Mouse (Mus musculus): ENCODE measurements around the gene C5ar2.
A peak's percentile ranks its signal among the peaks of the same experiment; 100 is the strongest.
"Not testable (repeated sequence)": the region's sequence is repeated elsewhere in the genome, so short reads cannot be mapped to it uniquely, and the experiment has no call there.

C5ar2 gene

DNA sequence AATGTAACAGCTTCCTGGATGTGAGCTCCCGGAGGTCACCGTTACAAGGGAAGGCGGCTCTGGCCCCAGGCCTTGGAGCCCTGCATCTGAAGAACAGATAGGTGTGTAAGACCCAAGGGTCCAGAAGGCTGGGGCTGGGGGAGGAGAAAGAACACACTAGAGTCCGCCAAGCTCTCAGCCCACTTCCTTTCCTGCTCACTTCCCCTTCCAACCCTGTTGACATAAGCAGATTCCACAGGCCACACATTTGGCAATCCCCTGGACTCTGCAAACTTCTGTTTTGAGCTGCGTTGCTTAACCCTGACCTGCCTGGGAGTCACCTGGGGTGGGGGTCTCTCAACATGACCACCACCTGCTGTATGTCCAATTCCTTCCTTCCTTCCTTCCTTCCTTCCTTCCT lies at the start of gene C5ar2:
Gene C5ar2, minus strand, starts transcription at position 88 of the 400 bp plus-strand sequence.
- no peak for DNase-seq (ENCODE audit: low spot score in 2 of 2)

DNA sequence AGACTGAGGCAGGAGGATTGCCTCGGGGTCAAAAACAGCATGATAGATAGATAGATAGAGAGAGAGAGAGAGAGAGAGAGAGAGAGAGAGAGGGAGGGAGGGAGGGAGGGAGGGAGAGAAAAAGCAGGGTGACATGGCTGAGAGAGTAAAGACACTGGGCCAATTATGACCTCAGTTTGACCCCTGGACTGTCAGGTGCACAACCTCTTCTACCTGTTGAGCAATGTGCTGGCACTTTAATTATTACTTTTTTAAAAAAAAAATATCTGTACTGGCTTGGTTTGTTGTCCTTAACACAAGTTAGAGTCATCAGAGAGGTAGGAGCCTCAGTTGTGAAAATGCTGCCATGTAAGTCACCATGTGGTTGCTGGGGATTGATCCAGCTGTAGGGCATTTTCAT lies 43.8 kb upstream of the C5ar2 start:
- DNase-seq (ENCODE audit: low spot score in 2 of 2) = no peak

DNA sequence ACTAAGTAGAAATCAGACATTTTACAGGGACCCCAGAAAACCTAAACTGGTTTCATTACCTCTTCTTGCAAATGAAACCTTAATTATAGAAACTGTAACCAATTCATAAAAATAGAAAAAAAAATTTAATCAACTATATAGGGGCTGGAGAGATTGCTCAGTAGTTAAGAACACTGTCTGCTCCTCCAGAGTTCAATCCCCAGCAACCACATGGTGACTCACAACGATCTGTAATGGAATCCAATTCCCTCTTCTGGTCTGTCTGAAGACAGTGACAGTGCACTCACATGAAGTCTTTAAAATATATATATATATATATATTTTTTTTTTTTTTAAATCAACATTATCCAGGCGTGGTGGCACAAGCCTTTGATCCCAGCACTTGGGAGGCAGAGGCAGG lies 43.1 kb upstream of the C5ar2 start:
- no peak for DNase-seq (ENCODE audit: low spot score in 2 of 2)

DNA sequence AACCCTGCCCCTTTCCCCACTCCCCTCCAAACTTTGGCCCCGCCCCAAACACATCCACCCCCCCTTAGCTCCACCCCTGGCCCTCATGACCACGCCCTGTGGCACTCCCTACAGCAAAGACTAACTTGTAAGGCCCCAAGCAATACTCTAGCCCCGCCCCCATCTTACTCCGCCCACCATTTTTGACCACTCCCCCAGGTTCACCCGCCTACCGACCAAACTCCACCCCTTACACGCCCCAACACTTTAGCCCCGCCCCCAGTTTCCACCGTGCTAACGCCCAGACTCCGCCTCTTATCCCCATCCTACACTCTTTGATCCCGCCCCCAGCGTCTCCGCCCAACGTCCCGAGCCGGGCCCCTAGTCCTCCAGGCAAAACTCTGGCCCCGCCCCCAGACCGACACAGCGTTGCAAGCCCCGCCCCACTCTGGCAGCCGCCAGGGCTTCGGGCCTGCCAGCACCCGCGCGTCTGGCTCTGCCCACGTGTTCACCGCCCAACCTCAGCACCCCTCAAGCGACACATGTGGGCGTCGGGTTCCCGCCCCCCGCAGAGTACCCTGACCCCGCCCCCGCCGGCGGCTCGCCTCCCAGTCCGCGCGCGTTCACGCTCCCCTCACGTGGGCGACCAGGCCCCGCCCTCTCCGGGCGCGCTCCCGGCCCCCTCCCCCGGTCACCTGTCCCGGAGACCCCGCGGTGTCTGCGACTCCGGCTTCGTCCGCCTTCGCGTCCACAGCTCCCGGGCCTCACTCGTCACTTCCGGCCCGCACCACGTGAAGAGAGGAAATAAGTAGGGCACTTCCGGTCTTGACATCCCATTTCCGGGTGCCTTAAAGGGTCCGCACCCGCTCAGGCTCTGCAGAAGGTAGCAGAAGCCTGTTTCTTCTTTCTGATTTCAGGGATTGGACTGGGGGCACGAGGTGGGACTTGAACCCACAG lies 42.3 kb upstream of the C5ar2 start, which contains the start of gene Ccdc9:
Gene Ccdc9, minus strand, starts transcription at position 770 of the 936 bp plus-strand sequence.
- DNase-seq (ENCODE audit: low spot score in 2 of 2) = peak; percentile 99

DNA sequence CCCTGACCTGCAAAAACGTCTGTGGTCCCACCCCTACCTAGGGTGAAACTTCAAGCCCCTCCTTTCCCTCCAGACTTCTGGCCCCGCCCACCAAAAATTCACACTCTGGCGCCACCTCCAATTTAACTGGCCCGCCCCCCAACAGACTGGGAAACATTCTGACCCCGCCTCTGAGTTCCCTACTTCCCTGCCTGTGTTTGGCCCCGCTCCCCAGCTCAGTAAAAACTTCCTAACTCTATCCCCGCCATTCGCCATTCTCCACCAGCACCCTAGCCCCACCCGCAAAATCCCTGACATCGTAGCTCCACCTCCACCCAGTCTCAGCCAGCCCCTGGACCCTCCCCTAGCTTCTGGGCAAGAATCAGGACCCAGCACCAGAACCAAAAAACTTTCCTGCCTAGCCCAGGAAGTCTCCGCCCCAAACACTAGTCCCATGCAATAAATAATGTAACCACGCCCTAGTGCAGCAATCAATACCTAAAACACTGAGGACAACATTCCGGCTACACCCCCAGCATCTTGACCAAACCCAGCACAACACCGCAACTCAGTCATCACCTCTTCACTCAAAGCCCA lies 41.6 kb upstream of the C5ar2 start:
- DNase-seq (ENCODE audit: low spot score in 2 of 2) = peak; percentile 61 to 64

DNA sequence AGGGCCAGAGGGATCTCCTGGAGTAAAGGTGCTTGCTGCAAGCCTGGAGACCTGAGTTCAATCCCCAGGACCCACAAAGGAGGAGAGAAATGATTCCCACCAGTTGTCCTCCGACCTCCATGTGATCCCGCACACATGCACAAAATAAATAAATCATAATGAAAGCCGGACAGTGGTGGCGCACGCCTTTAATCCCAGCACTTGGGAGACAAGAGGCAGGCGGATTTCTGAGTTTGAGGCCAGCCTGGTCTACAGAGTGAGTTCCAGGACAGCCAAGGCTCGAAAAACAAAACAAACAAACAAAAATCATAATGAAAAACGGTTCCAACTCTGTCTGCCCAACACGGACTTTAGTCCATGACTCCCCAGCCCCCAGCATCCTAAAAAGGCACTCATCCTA lies 41.0 kb upstream of the C5ar2 start:
- no peak for DNase-seq (ENCODE audit: low spot score in 2 of 2)

DNA sequence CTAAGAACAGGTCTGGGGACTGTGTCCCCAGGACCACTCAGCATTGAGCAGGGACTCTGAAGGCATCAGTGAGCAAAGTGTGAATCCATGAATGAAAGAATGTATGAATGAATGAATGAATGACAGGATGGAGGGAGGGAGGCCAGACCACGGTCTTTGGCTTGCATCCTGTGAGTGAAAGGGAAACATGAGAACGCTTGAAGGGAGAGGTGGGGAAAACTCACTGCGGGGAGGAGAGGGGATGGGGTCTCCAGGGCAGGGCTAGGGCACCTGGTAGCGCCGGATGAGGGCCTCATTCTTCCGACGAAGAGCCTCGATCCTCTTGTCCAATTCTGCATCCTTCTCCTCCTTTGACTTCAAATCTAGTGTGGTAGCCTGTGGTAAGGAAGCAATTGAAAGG lies 40.0 kb upstream of the C5ar2 start:
- DNase-seq (ENCODE audit: low spot score in 2 of 2) = no peak

DNA sequence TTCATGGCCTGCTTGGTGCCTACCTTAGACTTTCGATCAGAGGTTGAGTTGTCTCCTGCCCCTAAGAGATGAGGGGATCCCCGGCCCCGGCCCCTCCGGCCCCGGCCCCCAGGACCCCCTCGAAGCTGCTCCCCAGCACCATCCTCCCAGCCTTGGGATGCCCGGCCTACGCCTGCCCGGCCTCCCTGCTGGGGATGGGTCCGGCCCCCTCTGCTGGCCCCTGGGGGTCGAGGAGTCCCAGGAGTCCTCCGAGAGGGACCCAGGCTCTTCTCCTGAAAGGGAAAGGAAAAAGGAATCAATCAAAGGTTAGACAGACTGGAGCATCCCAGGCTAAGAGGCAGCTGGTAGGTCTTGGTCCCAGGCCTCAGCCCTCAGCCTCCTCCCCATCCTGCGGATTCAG lies 38.4 kb upstream of the C5ar2 start:
- DNase-seq (ENCODE audit: low spot score in 2 of 2) = no peak

DNA sequence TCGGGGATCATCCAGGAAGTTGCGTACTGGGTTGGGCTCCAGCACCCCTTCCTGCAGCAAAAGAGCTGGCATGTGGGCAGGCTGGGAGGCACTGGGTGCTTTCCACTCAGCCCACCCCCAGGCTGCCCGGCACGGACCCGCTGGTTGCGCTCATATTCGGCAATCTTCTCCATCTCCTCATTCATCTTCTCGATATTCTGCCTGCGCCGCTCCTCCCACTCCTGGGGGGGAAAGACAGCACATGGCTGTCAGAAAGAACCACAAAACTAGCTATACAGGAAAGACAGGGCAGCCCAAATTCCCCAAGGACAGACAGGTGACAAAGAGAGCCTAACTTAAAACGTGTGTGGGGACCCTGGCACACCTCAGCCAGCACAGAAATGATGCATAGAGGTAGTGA lies 36.8 kb upstream of the C5ar2 start:
- no peak for DNase-seq (ENCODE audit: low spot score in 2 of 2)

DNA sequence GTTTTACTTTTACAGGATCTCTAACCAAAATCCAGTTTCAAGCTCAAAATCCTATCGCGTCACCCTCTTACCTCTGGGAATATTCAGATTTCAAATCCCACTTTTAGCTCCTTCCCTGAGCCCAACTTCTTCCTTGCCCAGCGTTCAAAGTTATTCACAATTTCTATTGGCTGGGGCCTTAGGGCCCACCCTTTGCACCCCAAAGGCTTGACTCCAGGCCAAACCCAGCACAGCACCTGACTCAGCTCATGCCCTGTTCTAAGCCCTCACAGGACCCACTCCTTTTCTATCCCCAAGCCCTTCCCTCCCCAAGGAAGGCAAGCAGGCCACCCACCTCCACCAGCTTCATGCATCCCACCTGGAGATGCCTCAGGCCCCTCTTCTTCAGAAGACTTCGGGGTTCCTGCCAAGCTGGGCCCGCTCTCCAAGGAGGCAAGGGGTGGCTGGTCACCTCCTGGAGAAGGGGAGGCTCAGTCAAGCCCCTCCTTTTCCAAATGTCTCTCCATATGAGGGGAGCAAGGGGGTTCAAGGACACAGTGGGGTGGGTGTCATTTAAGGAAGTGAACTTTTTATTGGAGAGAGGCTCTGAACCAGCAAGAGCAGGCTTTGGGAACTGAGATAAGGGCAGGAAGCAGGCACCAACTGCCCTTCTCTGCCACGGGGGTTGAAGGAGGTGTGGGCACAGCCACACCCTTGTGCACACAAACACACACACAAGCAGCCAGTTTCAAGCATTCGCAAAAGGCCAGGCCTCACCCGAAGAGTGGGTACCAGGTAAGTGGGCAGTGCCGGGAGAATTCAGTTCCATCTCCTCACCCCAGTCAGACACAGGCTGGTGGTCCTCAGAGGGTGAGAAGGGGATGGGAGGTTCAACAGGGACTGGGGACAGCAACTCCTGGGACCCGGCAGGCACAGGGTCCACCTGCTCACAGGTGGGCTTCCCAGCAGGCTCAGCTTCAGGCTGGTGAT lies 31.3 kb upstream of the C5ar2 start:
- no peak for DNase-seq (ENCODE audit: low spot score in 2 of 2)

DNA sequence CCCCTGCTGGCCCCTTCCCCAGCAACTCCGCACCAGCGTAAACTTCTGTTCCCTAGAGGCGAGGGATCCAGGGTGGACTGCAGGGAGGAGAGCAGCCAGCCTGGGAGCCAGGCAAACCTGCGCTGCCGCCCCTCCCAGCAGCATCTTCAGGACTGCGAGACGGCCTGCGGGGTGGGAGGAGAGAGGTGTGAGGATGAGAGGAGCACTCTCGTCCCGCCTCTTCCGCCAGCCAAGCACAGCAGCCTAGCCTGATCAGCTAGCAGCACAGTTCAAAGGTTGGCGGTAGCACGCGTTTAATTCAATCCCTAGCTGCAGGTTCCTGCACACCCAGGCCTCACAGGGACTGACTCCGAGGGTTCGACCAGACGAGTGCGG lies 29.8 kb upstream of the C5ar2 start:
- DNase-seq (ENCODE audit: low spot score in 2 of 2) = peak; percentile 80 to 83

DNA sequence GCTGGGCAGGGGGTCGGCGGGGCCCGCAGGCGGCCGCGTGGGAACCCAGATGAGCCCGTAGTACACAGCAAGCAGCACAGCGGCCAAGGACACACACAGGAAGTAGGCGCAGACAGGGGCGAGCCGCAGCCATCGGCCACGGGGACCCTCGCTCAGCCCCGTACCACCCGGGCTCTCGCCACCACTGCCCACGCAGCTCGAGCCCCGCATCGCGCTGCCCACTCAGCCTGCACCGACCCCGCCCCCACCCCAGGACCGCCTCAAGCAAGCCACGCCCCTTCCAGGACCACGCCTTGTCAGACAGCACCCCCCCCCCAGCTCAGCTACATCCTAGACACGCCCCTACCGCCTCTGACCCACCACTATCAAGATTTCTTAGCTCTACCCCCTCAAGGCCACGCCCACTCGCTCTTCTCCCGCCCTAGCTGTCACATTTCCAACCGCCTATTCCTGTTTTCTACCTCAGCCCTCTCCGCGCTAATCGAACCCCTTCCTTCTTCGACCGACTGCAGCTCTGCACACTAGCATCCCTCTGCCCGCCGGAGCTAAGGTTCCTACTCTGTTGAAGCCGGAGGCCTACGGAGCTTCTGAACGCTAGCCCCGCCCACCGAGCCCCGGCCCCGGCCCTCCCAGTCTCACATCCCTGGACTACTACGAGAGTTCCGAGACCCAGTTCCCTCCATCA lies 29.3 kb upstream of the C5ar2 start, which contains the start of gene Inafm1:
Gene Inafm1, minus strand, starts transcription at position 537 of the 685 bp plus-strand sequence.
- DNase-seq (ENCODE audit: low spot score in 2 of 2) = peak; percentile 81 to 85

DNA sequence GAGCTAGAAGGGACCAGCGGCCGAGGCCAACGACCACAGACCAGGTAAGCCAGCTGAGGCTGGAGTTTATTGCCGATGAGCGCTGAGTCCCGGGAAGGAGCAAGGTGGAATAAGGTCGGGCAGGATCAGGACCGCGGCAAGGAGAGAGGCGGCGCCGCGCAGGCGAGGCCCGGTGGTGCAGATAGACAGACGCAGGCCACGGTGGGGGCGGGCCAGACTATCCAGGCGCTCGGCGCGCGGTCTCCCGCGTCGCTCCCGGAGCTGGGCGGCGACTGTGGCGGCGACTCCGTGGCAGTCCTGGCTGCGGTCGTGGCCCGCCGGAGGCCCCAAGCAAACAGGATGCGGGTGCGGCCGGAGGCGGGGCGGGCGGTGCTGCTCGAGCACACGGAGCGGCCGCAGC lies 28.7 kb upstream of the C5ar2 start:
- peak; percentile 48 to 54 for DNase-seq (ENCODE audit: low spot score in 2 of 2)

DNA sequence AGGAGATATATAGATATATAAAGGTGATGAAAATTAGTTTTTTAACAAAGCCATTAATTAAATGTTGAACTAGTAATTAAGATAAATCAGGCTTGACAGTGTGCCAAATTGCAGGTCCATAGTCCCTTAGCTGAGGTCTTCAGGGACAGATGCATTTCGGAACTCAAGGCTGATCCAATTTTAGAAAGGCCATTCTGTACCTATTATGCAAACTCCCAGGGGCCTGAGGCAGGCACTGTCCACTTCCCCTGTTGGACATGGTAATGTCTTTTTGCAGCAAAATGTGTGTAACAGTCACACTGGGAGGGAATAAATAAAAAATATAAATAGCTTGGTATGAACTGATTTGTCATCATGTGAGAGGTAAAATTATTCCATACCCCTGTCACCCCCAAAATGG lies 27.2 kb upstream of the C5ar2 start:
- no peak for DNase-seq (ENCODE audit: low spot score in 2 of 2)

DNA sequence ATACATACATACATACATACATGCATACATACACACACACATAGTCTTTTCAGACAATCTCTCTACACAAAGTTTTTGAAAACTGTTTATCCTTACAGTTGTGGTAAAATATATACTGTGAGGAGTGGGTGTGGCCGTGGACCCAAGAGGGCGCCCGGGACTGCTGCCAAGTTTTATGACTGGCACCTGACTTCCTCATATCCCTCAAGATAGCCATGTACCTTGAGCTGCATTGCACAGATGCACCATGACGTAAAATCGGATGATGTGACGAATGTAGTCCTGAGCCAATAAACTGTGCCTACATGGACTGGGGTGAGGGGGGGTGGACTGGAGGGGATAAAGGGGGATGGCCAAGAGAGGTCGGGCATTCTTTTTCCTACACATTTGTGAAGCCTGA lies 22.6 kb upstream of the C5ar2 start:
- not testable (repeated sequence) for DNase-seq (ENCODE audit: low spot score in 2 of 2)

DNA sequence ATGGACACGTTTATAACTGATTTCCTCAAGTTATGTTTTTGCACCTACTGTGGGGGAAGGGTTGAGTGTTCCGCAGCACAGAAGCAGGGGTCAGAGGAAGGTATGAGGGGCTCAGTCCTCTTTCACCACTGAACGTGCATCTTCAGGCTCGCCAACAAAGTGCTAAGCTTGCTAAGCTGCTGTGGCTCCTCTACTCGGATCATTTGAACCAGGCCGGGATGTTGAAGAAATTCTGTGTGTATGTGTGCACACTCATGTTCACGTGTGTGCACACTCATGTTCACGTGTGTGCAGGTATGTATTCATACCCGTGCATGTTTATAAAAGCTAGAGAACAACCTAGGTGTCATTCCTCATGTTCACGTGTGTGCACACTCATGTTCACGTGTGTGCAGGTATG lies 21.9 kb upstream of the C5ar2 start:
- DNase-seq (ENCODE audit: low spot score in 2 of 2) = no peak

DNA sequence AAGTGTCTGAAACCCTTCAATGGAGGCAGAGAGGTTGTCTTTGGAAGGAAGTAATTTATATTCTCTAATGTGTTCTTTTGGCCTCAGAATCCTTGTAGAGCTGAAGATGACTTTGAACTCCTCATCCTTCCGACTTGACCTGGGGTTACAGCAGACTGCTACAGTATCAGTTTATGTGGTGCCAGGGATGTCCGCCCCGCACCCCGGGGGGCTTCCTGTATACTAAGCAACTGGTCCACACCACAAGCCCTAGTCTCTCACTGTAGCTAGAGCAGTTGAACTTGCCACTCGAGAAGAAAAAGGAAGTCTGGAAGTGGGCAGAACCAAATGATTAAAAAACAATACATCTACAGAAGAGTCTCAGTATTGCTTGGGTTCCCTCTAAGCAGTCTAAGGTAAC lies 19.9 kb upstream of the C5ar2 start:
- no peak for DNase-seq (ENCODE audit: low spot score in 2 of 2)

DNA sequence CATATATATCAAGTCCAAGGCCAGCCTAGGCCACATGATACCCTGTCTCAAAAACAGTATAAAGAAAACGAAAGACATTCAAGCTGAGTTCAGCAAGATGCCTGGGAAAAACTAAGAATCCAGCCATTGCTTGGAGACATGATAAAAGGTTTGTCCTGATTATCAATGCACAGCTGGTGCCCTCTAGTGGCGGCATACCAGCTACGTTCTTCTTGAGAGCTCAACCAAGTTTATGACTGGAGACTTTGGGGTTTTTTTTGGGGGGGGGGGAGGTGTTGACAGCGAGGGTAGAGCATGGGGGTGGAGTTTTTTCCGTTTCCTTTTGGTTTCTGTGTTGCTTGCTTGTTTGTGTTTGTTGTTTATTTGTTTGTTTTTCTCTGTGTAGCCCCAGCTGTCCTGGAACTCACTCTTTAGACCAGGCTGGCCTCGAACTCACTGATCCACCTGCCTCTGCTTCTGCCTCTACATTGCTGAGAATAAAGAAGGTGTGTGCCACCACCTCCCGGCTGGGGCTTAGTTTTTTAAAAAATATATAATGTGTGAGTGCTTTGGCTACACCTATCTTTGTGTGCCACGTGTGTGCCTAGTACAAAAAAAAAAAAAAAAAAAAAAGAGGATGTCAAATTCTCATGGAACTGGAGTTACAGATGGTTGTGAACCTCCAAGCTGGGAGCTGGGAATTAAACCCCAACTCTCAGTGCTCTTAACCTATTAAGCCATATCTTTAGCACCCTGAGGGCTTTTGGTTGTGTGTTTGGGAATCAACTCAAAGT lies 19.2 kb upstream of the C5ar2 start:
- DNase-seq (ENCODE audit: low spot score in 2 of 2) = peak; percentile 58 to 84

DNA sequence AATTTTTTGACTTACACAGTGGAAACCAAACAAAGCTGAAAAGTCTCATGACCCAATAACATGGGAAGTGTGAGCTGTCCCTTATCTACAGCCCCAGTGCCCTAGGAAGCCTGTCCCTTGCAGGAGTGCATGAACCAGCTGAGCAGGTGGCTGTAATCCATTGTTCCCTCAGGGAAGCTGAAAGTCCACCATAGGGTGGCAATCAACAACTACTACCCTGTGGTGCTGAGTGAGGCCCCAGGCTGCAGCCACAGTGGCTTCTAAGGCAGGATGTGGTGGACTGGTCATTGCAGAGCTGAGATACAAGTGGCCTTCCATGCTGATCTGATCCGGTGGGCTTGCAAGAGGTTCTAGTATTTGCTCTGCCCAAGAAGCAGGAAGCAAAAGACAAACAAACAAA lies 17.1 kb upstream of the C5ar2 start:
- DNase-seq (ENCODE audit: low spot score in 2 of 2) = no peak

DNA sequence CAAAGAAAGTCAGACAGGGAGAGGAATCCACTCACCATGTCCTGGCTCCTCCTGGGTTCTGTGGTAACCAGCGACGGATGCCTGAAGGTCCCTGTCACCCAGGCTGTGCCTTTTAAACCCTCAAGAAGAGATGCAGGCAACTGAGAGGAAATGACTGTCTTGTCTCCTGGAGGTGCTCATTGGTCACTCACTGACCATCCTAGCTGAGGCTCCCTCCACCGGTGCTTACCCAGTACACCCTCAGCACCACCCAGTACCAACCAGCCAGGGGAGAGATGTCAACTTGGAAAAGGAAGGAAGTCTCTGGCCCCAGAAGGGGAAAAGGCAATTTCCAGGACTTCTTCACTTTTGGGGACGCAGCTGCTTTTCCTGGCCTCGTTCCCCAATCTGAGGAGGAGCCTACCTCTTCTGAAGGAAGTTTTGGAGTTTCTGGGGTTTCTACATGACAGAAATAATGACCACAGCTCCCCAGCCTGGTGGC lies 15.2 kb upstream of the C5ar2 start, which contains the start of gene C5ar1:
Gene C5ar1, minus strand, starts transcription at position 431 of the 481 bp plus-strand sequence.
- no peak for DNase-seq (ENCODE audit: low spot score in 2 of 2)
